Mouse (Mus musculus): ENCODE measurements around the gene Zfp281.

DNA sequence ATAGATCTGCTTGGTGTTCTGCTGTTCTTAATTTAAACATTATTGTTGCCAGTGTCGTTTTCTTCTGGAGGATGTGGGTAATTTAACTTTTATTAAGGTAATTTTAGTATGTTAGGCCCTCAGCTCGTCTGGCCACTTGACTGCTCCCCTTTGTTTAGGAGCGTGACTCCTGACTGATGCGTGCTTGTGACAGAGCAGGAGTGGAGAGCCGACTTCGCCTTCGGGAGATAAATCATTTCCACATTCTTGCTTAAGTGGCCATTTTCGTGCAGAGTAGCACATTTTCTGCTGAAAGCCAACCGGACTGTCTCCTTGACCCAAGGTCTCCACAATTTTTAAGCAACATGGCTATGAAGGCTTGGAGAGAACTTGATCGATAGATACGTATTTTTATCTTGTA lies 29.7 kb downstream of the Zfp281 start:
- TF ChIP-seq CTCF (IDR thresholded peaks at IDR 0.05; ENCODE audit: control insufficient read depth, insufficient read depth, insufficient read length) (no peak), MAX (IDR thresholded peaks at IDR 0.05) (no peak), MYOD1 (IDR thresholded peaks at IDR 0.05; ENCODE audit: control insufficient read depth, insufficient read length, low read depth) (no peak), MYOG (IDR thresholded peaks at IDR 0.05; ENCODE audit: control insufficient read depth, extremely low read depth, insufficient read length) (no peak)

Measured in C2C12 (cell line).